Mouse (Mus musculus) monocyte, adult 5-6 weeks (primary cell): ENCODE results near the gene Has3. TPM values are rescaled to one million over a fixed set of nuclear protein-coding genes. Genes with fewer than 3 reads are reported as not detected.
"Not testable (repeated sequence)": the region's sequence is repeated elsewhere in the genome, so short reads cannot be mapped to it uniquely, and the experiment has no call there.

Source experiments
- ATAC-seq: fragments of 153-309, 156-312 bp; replicated peaks from 2 replicates; pipeline ENCODE4 v1.8.0; 2017; ENCODE audit warnings: mild to moderate bottlenecking; ENCODE audit not compliant: low TSS enrichment, insufficient number of reproducible peaks, severe bottlenecking, poor library complexity, low FRiP score
- total RNA-seq: library from RNA; stranded (forward); fragments of 200-1000, 200-491, 200-594 nt; gene quantifications from 3 replicates; pipeline ENCODE4 v1.2.3, GENCODE M21; 2017

The Has3 gene
- total RNA-seq, 1 experiment from 2014 or later = 1.4 TPM

DNA sequence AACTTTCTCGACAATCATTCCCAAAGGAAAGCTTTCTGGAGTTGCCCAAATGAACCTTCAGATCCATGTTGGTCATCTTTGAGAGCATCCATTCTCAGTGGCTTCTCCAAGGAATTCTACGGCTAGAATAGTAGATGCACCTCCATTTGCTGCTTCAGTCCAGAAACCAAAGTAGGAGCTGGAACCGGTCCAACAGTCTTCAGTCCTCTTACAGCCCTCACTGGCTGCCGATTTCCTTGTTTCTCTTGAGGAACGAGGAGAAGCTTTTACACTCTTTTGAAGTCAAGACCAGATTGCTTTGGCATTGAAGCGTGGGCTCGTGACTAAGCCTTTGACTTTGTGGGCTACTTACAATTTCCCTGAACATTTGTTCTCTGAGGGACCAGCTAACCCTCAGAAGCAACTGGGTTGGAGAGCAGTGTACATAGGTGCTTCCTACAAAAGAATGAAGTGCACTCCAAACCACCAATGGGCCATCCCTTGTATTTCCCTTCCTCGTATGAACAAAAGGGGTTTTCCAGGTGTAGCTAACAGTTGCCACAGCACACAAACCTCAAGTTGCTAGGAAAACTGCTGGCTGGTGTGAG lies 10.2 kb downstream of the Has3 start:
- ATAC-seq = no peak

DNA sequence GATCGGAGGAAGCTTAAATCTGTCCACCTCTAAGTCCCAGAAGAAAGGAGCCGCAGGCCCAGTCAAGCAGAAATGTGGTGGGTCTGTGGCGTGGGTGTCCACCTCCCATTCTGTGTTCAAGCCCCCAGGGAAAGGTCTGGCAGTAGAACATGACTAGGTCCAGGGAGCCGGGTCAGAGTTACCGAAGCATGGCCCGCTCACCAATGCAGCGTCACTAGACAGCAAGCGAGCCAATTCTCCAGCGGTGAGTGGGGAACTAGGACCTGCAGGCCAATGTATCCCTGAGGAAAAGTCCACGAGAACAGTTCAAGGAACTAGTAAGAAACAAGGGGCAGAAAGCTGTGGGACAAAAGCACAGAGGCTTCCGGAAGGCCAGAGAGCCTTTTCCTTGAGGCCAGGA lies 14.1 kb downstream of the Has3 start:
- ATAC-seq = not testable (repeated sequence)

DNA sequence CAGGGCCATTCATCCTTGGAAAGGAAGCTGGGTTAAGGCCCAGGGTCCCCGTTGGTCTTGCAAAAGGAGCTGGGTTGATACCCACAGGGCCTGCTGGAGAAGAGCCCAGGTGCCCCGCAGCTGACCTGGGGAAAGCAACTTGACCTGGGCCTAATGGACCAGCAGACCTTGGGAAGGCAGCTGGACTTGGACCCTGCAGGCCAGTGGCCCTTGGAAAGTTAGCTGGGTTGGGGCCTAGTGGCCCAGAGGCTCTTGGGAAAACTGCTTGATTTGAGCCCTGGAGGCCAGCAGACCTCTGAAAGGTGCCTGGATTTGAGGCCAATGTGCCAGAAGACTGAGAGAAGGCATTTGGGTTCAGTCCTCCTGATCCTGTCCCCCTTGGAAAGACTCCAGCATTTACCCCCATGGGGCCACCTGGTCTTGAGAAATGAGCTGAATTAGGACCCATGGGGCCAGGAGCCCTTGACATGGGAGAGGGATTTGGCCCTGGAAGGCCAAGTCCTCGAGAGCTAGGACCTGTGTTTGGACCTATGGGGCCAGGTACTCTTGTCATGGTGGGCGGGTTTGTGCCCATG lies 14.9 kb downstream of the Has3 start:
- not testable (repeated sequence) for ATAC-seq

DNA sequence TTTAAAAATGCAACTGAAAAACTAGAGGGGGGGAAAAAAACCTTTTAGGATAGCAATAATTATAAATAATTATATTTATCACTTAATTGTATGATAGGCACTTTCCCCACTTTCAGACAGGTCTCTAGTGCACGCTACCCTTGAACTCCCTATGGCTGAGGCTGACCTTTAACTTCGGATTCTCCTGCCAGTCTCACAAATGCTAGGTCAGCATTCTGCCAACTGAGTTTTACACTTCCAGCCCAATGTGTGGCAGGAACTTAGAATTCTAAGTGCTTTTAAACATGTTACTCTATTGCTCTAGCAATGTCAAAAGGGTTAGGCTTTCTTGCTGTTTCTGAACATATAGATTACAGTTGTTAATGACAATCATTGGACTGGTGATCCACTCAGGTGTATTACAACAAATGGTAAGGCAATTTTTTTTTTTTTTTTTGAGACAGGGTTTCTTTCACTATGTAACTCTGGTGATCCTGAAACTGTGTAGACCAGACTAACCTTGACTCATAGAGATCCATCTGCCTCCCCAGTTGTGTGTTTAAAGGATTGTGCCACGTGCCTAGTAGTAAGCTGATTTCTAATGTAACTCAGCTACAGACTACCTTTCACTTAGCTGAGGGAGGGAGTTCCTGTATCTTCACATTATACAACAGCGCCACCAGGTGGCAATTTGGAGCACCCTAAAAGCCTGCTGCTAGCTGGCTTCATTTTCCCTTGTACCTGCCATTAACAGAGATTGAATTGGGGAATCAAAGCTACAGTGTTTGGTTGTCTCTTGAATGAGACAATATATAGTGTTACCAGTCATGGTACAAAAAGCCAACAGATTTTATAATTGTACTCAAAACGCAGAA lies 17.5 kb downstream of the Has3 start:
- peak; percentile 70 for ATAC-seq

DNA sequence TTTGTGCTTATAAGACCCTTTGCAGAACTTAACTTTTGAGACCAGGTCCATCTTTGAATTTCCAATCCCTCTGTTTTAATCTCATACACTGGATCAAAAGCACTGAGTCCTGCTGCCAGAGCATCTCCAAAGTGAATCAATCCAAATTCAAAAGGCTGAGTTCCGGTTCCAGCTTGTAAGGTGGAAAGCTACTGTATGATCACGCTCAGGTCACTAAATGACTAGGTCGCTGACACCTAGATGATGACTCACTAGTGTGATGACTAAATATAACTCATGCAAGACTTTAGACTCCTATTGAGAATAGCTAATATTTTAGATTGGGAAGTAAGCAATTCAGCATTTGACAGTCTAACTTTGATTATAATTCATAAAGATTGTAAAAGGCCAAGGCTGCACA lies 18.8 kb downstream of the Has3 start:
- ATAC-seq = no peak

DNA sequence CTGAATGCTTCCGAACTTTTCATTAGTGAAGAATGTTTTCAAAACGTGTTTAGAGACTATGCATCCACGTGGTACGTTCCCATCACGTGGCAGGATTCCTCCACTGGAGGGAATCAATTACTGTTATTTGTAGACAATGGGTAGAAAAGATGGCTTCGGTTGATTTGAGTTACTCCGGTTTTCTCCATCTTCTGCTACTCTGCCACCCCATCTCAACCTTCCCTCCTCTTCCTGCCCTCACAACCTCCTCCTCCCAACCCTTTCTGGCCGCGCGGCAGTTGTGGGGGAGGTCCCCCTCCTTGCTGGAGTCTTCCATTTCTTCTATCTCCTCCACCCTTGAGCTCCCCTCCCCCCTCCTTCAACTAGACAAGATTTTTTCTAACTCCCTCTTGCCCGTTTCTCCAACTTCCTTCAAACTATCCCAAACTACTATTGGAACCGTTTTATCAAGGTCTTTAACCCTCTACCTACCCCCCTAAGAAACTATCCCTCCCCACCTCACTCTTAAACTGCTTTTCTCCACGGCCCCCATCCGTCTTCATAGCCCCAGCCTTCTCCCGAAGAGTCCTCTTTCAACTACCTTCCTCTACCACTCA lies 22.3 kb downstream of the Has3 start:
- no peak for ATAC-seq

DNA sequence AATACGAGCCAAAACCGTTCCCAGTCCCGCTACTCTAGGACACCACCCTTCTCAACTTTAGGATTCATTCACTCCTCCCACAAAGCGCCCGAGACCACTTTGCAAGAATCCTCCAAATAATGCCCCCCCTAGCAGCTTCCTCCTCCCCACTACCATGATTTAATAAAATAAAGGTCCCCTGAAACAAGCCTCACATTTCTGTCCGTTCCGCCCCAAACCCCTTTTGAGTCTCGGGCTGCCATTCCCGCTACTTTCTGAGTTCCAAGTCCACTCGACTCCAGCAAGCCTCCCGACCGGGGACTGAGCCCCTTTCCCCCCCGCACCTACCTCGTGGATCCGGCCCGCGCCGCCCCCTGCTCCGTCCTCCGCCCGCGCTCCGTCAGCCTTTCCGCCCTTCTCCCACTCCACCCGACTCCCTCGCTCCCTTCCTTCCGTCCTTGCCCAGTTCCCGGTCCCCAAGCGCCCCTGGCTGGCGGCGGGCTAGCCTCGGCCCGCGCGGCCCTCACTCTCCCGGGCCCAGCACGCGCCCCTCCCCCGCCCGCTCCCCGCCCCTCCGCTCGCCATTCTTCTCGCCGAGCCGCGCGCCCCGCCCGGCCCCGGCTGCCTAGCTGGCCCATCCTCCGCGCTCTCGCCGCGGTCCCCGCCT lies 22.9 kb downstream of the Has3 start:
- no peak for ATAC-seq

DNA sequence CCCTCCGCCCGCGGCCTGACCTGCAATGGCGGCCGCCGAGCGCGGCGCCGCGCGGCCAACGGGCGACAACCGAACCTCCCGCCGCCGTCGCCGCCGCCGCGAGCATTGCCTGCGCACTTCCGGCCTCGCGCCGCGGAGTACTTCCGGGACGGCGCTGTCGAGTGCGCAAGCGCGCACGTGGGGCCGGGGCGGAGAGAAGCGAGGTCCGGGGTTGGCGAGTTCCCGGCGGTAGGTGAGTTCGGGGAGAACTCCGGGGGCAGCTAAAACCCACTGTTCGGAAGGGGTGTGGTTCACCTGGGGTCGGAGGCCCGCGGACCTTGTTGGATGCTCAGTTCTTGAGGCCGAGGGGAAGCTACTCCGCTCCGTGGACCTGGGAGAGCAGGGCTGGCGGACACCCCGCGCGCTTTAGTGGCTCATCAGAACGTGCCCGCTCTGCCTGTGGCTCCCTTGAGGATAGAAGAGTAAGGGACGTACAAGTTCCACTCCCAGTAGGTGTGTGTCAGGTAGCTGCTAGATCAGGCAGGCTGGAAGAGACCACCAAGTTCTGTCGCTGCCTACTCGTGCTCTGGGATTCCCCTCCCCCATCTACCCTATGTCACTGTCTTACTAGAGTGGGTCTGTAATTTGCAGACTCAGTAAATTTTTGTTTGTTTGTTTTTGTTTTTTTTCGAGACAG lies 23.6 kb downstream of the Has3 start, which contains the start of gene Utp4:
TSS of gene Utp4 (plus strand) at position 156 of the 676 bp plus-strand sequence.
- peak; percentile 69 for ATAC-seq

DNA sequence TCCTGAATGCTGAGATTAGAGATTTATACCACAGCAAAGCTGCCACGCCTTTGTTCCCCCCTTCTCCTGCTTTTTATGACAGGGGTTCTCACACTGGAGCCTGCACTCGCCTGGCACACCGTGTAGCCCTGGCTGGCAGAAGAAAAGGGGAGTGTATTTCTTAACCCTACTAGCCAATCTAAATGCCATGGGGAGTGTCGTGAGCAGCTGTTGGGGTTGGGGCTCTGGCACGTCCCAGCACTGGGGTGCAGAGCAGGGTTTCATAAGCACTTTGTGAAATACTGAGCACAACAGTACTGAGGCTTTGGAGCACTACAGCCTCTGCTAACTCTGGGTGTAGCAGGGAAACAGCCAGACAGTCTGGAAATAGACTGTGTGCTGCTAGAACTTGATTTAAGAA lies 29.4 kb downstream of the Has3 start:
- ATAC-seq = no peak

DNA sequence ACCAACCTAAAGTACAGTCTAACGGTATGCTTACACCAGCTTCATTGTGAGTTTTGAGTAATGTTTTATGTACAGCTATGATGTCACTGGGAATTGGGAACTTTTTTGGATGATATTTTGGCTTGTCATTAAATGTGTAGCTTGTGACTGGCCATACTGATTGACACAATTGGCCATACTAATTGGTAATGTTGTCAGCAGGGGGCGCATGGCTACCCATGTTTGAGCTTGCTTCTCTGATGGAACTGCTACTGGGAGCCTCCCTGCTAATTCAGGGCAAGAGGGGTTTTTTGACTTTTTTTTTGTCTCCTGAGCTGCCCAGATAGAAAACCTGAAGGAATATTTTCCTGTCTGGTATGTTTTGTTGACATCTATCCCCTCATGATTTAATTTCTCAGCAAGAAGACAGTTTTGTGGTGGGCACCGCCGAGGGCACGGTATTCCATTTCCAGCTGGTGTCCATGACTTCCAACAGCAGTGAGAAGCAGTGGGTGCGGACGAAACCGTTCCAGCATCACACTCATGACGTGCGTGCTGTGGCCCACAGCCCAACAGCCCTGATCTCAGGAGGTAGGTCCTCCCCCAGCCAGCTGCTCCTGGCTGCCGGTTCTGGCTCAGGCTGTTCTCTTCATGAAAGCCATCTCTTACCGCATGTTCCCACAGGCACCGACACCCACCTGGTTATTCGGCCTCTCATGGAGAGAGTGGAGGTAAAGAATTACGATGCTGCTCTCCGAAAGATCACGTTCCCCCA lies 35.9 kb downstream of the Has3 start:
- ATAC-seq = no peak

DNA sequence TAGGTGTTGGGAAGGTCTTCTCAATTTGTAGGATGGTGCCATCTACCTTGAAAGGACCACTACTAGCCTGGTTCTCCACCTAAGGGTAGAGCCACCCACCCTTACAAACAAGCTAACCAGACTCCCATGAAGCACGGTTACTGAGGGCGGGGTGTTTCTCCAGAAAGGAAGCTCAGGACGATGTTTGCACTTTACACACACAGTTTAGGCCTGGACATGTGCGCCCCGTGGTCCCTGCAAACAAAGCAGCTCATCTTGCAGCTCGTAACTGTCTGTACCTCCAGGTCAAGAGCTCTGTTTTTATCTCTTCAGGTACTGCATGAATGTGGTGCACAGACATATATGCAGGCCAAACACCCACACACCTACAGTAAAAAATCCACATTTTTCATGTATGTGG lies 36.6 kb downstream of the Has3 start:
- no peak for ATAC-seq

DNA sequence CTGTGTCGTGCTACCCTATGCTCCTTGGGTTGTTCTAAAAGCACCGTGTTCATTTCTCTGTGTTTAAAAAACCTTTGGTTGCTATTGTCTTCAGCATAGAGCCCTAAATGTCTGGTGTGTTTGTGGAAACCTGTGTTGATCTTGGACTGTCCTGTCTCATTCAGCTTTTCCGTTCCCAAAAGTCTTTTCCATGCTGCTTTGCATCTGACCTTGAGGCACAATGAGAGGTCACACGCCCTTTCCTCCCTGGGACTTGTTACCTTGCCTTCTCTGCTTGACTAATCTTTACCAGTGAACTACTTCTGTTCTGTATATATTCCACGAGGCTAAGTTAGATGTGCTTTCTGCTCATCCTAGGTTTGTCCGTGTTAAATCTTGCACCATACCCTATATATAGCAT lies 37.4 kb downstream of the Has3 start:
- ATAC-seq = no peak

DNA sequence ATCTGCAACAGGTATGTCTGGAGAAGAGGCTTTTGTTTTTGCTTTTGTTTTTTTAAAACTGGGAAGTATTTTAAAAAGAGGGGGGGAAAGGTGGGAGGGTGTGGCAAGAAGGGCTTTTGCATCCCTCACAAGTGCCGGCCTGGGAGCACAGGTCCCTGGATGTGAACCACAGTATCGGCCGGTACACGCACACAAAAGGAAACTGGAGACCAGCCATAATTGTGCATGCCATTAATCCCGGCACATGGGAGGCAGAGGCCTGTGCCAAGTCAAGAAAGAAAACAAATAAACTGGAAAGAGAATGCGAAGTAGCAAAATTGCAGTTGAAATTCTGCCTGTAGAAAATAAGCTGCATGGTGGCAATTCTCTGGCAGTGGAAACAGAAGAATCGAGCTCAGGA lies 38.2 kb downstream of the Has3 start:
- no peak for ATAC-seq

DNA sequence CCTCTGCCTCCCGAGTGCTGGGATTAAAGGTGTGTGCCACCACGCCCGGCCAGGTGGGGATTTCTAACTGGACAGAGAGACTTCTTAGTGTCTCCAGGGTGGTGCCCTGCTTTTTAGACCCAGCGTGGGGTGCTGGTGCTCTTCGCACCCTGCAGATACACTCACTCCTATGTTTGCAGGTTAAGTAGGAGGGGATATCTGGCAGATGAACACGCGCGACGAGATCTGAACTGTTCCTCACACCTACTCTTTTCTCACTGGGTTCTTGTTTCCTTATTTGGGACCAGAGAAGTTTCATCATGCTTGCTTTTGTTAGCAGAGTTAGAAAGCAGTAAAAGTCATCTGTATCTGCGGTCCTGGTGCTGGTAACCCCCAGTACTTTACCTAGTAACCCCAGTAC lies 43.6 kb downstream of the Has3 start:
- no peak for ATAC-seq

DNA sequence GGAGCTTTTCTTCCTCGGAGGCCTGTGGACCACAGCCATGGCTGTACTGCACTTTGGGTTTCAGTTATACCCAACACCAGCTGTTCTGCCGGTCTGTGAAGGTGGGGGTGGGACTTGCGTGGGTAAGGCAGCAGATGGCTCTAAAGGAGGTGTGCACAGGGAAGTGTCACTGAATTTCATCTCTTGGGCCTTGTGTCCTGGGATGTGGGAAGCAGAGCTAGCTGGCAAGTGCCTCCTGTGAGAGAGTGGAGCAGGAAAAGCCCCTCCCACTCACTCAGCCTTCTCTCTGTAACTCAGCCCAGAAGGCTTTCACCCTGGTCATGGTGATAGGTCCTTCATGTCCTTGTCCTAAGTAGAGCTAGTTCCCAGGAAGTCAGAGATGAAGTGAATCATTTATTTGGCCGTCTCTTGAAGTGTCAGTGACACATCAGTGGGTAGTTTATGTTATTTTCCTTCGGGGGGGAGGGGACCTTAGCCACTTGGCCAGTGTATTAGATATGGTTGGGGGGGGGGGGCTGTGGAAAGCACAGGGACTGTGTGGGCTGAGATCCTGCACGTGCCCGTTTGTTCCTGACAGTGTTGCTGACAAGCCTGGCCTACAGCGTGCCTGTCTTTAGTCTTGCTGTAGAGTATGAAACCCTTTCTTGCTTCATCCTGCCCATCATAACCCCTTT lies 49.8 kb downstream of the Has3 start:
- no peak for ATAC-seq

DNA sequence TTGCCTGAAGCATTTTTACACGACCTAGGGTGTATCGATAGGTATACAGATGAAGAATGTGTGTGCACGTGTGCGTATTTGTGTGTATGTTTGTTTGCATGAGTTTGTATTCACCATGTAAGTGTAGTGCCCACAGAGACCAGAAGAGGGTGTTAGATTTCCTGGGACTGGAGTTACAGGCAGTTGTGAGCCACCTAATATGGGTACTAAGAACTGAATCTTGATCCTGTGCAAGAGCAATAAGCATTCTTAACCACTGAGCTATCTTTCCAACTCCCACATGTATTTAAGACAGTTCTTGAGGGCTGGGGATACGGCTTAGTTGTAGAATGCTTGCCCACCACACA lies 50.3 kb downstream of the Has3 start:
- no peak for ATAC-seq

DNA sequence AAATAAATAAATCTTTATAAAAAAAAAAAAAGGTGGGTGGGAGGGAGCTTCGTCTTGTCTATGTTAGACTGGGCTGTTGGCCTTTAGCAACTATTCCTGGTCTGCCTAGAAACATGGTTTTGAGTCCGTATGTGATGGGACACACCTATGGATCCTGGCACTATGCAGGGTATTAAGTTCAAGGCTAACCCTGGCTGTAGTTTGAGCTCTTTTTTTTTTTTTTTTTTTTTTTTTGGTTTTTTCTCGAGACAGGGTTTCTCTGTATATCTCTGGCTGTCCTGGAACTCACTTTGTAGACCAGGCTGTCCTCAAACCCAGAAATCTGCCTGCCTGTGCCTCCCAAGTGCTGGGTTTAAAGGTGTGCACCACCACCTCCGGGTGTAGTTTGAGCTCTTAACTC lies 54.0 kb downstream of the Has3 start:
- ATAC-seq = no peak

DNA sequence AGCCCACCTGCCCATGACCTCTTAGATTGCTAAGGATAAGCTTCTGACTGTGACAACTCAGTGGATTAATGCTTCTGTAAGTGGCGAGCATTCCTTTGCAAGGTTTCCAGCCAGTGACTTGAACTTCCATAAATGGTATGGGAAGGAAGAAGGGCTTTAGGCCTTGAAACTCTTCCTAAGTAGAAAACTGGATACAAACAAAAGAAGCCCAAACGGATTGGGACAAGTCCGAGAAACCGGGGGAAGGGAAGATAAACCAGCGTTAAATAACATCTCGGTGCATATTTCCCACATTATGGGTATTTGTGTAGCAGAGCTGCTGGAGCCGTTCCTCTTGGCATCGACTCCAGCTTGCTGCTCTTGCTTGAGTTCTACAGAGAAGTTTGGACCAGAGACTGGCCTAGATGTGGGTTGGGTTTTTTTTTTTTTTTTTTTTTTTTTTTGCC lies 54.9 kb downstream of the Has3 start:
- no peak for ATAC-seq
